Mouse (Mus musculus): ENCODE measurements around the gene Nudt3. TPM values are rescaled to one million over a fixed set of nuclear protein-coding genes. Genes with fewer than 3 reads are reported as not detected.
"Not testable (repeated sequence)": the region's sequence is repeated elsewhere in the genome, so short reads cannot be mapped to it uniquely, and the experiment has no call there.

Nudt3 gene
- polyA plus RNA-seq, 1 experiment from 2014 or later, result 23.2 TPM

GRCm38 (mm10) chr17:27650160-27650559 is 26.9 kb upstream of the Nudt3 start:
- H3K27ac ChIP-seq (replicated peaks), result no peak overlapping the region
- peaks cover 14% of the 10 kb centered on the region for H3K4me1 ChIP-seq (replicated peaks)
- no peak overlapping the region for H3K4me3 ChIP-seq (replicated peaks)
- H3K36me3 ChIP-seq (replicated peaks), result no peaks in the 10 kb centered on the region
- H3K27me3 ChIP-seq, result peaks cover 31% of the 10 kb centered on the region
- 5% methylated on average over 12 of the region's 12 CpGs for WGBS (ENCODE audit: insufficient replicate concordance)
- no peak for ATAC-seq (ENCODE audit: insufficient read depth)
- no peak overlapping the region for H3K4me2 ChIP-seq
- H3K9ac ChIP-seq, result no peak overlapping the region
- H3K9me3 ChIP-seq (replicated peaks), result no peaks in the 10 kb centered on the region

- H3K4me1 ChIP-seq (replicated peaks), result peaks cover 9% of the 10 kb centered on the region; the same call in 1 of the 2 replicates
- ATAC-seq (ENCODE audit: insufficient read depth), result no peak
- WGBS (ENCODE audit: insufficient replicate concordance), result 48% methylated on average over 7 of the region's 7 CpGs
Measured at GRCm38 (mm10) chr17:27645807-27646206, 22.5 kb upstream of the Nudt3 start.

GRCm38 (mm10) chr17:27644572-27644971 is 21.3 kb upstream of the Nudt3 start:
- Histone ChIP-seq H3K9ac (no peak overlapping the region), H3K9me3 (replicated peaks) (no peaks in the 10 kb centered on the region), H3K4me1 (replicated peaks) (peaks cover 4% of the 10 kb centered on the region; the same call in 1 of the 2 replicates), H3K27ac (replicated peaks) (no peak overlapping the region), H3K4me3 (replicated peaks) (no peak overlapping the region), H3K4me2 (no peak overlapping the region), H3K36me3 (replicated peaks) (no peaks in the 10 kb centered on the region), H3K27me3 (no peaks in the 10 kb centered on the region)
- ATAC-seq (ENCODE audit: insufficient read depth), result no peak
- WGBS (ENCODE audit: insufficient replicate concordance), result 34% methylated on average over 2 of the region's 2 CpGs

More at GRCm38 (mm10) chr17:27645807-27646206, 22.5 kb upstream of the Nudt3 start:
- no peak overlapping the region for H3K4me2 ChIP-seq
- no peak overlapping the region for H3K4me3 ChIP-seq (replicated peaks)
- H3K9ac ChIP-seq, result no peak overlapping the region
- H3K36me3 ChIP-seq (replicated peaks), result no peaks in the 10 kb centered on the region
- H3K27ac ChIP-seq (replicated peaks), result no peak overlapping the region
- peaks cover 2% of the 10 kb centered on the region; the same call in 1 of the 2 replicates for H3K27me3 ChIP-seq
- H3K9me3 ChIP-seq (replicated peaks), result no peaks in the 10 kb centered on the region

GRCm38 (mm10) chr17:27643756-27644155 is 20.5 kb upstream of the Nudt3 start:
- Histone ChIP-seq H3K36me3 (replicated peaks) (no peaks in the 10 kb centered on the region), H3K27me3 (no peaks in the 10 kb centered on the region), H3K4me1 (replicated peaks) (peaks cover 4% of the 10 kb centered on the region; the same call in 1 of the 2 replicates), H3K4me2 (no peak overlapping the region), H3K9me3 (replicated peaks) (no peaks in the 10 kb centered on the region), H3K9ac (no peak overlapping the region), H3K4me3 (replicated peaks) (no peak overlapping the region), H3K27ac (replicated peaks) (no peak overlapping the region)
- 67% methylated on average over 9 of the region's 9 CpGs for WGBS (ENCODE audit: insufficient replicate concordance)
- ATAC-seq (ENCODE audit: insufficient read depth), result no peak

GRCm38 (mm10) chr17:27643101-27643500 is 19.8 kb upstream of the Nudt3 start:
- WGBS (ENCODE audit: insufficient replicate concordance), result 18% methylated on average over 6 of the region's 6 CpGs
- Histone ChIP-seq H3K27ac (replicated peaks) (no peak overlapping the region), H3K27me3 (no peaks in the 10 kb centered on the region), H3K4me2 (no peak overlapping the region), H3K9ac (no peak overlapping the region), H3K36me3 (replicated peaks) (no peaks in the 10 kb centered on the region), H3K4me3 (replicated peaks) (no peak overlapping the region), H3K4me1 (replicated peaks) (peaks cover 4% of the 10 kb centered on the region; the same call in 1 of the 2 replicates), H3K9me3 (replicated peaks) (no peaks in the 10 kb centered on the region)
- ATAC-seq (ENCODE audit: insufficient read depth), result no peak

GRCm38 (mm10) chr17:27642491-27643062 is 19.3 kb upstream of the Nudt3 start:
- no peaks in the 10 kb centered on the region for H3K36me3 ChIP-seq (replicated peaks)
- H3K27ac ChIP-seq (replicated peaks), result no peak overlapping the region
- no peak overlapping the region for H3K4me3 ChIP-seq (replicated peaks)
- 32% methylated on average over 12 of the region's 12 CpGs for WGBS (ENCODE audit: insufficient replicate concordance)
- no peak overlapping the region for H3K4me2 ChIP-seq
- no peak for ATAC-seq (ENCODE audit: insufficient read depth)
- H3K4me1 ChIP-seq (replicated peaks), result peaks cover 4% of the 10 kb centered on the region; the same call in 1 of the 2 replicates
- H3K27me3 ChIP-seq, result no peaks in the 10 kb centered on the region
- no peaks in the 10 kb centered on the region for H3K9me3 ChIP-seq (replicated peaks)
- no peak overlapping the region; the same call in 1 of the 2 replicates for H3K9ac ChIP-seq

GRCm38 (mm10) chr17:27639851-27640250 is 16.6 kb upstream of the Nudt3 start:
- H3K4me1 ChIP-seq (replicated peaks), result peaks cover 19% of the 10 kb centered on the region
- not testable (repeated sequence) for H3K27ac ChIP-seq (replicated peaks); H3K4me3 ChIP-seq (replicated peaks); H3K9ac ChIP-seq; H3K9me3 ChIP-seq (replicated peaks); ATAC-seq (ENCODE audit: insufficient read depth); H3K27me3 ChIP-seq; H3K36me3 ChIP-seq (replicated peaks); H3K4me2 ChIP-seq
- 78% methylated on average over 6 of the region's 6 CpGs for WGBS (ENCODE audit: insufficient replicate concordance)

GRCm38 (mm10) chr17:27638921-27639332 is 15.6 kb upstream of the Nudt3 start:
- H3K4me1 ChIP-seq (replicated peaks), result peaks cover 26% of the 10 kb centered on the region
- no peak overlapping the region for H3K9ac ChIP-seq
- H3K4me3 ChIP-seq (replicated peaks), result no peak overlapping the region
- no peak for ATAC-seq (ENCODE audit: insufficient read depth)
- no peak overlapping the region for H3K4me2 ChIP-seq
- no peak overlapping the region for H3K27ac ChIP-seq (replicated peaks)
- no peaks in the 10 kb centered on the region; the same call in 1 of the 2 replicates for H3K36me3 ChIP-seq (replicated peaks)
- H3K9me3 ChIP-seq (replicated peaks), result no peaks in the 10 kb centered on the region
- H3K27me3 ChIP-seq, result no peaks in the 10 kb centered on the region
- WGBS (ENCODE audit: insufficient replicate concordance), result 75% methylated on average over 20 of the region's 20 CpGs

GRCm38 (mm10) chr17:27637333-27637732 is 14.0 kb upstream of the Nudt3 start:
- Histone ChIP-seq H3K4me3 (replicated peaks) (no peak overlapping the region), H3K27ac (replicated peaks) (no peak overlapping the region), H3K4me1 (replicated peaks) (peaks cover 38% of the 10 kb centered on the region), H3K9me3 (replicated peaks) (no peaks in the 10 kb centered on the region), H3K36me3 (replicated peaks) (peaks cover 16% of the 10 kb centered on the region), H3K4me2 (no peak overlapping the region), H3K9ac (no peak overlapping the region), H3K27me3 (no peaks in the 10 kb centered on the region)
- no peak for ATAC-seq (ENCODE audit: insufficient read depth)
- WGBS (ENCODE audit: insufficient replicate concordance), result 75% methylated on average over 9 of the region's 9 CpGs

- Histone ChIP-seq H3K27ac (replicated peaks) (peak within 1 kb of the TSS; percentile 66), H3K9me3 (replicated peaks) (no peaks in the 10 kb centered on the region), H3K4me1 (replicated peaks) (peaks cover 47% of the 10 kb centered on the region), H3K4me3 (replicated peaks) (peak within 1 kb of the TSS; percentile 88), H3K36me3 (replicated peaks) (peaks cover 25% of the 10 kb centered on the region), H3K4me2 (peak within 1 kb of the TSS; percentile 84), H3K9ac (peak within 1 kb of the TSS; percentile 46), H3K27me3 (no peaks in the 10 kb centered on the region)
- ATAC-seq (ENCODE audit: insufficient read depth), result no peak
- 41% methylated on average over 18 of the region's 18 CpGs for WGBS (ENCODE audit: insufficient replicate concordance)
Measured at GRCm38 (mm10) chr17:27636132-27637020, 13.1 kb upstream of the Nudt3 start, which contains the start of gene Rps10. Rps10 (minus strand) TSS chr17:27636669.

GRCm38 (mm10) chr17:27635575-27635903 is 12.2 kb upstream of the Nudt3 start:
- H3K4me3 ChIP-seq (replicated peaks), result peak overlapping the region; percentile 88
- peaks cover 54% of the 10 kb centered on the region for H3K4me1 ChIP-seq (replicated peaks)
- not testable (repeated sequence) for ATAC-seq (ENCODE audit: insufficient read depth); H3K9me3 ChIP-seq (replicated peaks); H3K27me3 ChIP-seq
- 24% methylated on average over 9 of the region's 9 CpGs for WGBS (ENCODE audit: insufficient replicate concordance)
- peak overlapping the region; percentile 84 for H3K4me2 ChIP-seq
- H3K36me3 ChIP-seq (replicated peaks), result peaks cover 34% of the 10 kb centered on the region
- H3K9ac ChIP-seq, result peak overlapping the region; percentile 46
- peak overlapping the region; percentile 66 for H3K27ac ChIP-seq (replicated peaks)

Data from liver, embryonic 15.5 days (tissue).